Mouse (Mus musculus): ENCODE results near the gene Olfr325.

Olfr325 gene

DNA sequence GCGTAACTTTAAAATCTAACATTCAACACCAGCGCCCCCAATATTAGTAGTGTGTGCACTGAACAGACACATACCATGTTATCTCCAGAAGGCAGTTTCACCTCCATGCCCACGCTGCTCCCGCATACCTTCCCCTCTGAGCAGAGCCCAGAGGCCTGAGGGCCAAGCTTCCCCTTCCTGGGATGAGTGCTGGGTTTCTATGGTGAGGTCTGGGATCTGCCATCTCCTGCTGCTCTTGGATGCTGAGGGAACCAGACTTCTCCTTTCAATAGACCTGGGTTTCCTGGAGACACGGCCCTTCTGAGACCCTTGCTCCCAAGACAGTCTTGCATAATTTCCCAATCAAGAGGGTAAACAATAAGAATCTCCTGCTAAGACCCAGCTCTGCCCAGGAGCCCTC, 52.9 kb downstream of the Olfr325 start, which contains the start of gene Olfr323:
Gene Olfr323, minus strand, starts transcription at position 101 of the 400 bp plus-strand sequence.
- ATAC-seq (ENCODE audit: low TSS enrichment) = no peak

Data from frontal cortex, adult (tissue).